In genomic region chr8:126848369-126849105, GRCm38 (mm10) we compare ENCODE assay signal across 9 mouse cellular contexts.
DNase-seq lines count a peak whose midpoint lies in the region; ATAC-seq lines count a peak whose summit lies in the region.
"Had no signal": no experiment of that assay in that cellular context is flagged by ENCODE, and none has a peak within 500 bp of the region (broad histone marks: within the 10 kb centered on the region; RNA-seq: fewer than 3 reads in every experiment).

No protein-coding gene starts in this region.

- H3K36me3 ChIP-seq in lung, embryonic 15.5 days = no peaks in the 10 kb centered on the region
- H3K36me3 ChIP-seq in liver, embryonic 16.5 days (ENCODE audit: control insufficient read depth, insufficient read depth) = no peaks in the 10 kb centered on the region
- no peaks in the 10 kb centered on the region for H3K36me3 ChIP-seq in hindbrain, embryonic 12.5 days

- 83% methylated on average over 13 of the region's 13 CpGs for WGBS in lung, embryonic 15.5 days
- 25% methylated on average over 13 of the region's 13 CpGs for WGBS in liver, embryonic 16.5 days (ENCODE audit: insufficient replicate concordance)
- 85% methylated on average over 13 of the region's 13 CpGs for WGBS in hindbrain, embryonic 12.5 days

- H3K4me3 ChIP-seq in lung, embryonic 15.5 days = no peak overlapping the region
- H3K4me3 ChIP-seq in brown adipose tissue, adult 24 weeks (ENCODE audit: insufficient read depth, low read depth, low read length) = no peak overlapping the region
- no peak overlapping the region for H3K4me3 ChIP-seq in liver, embryonic 16.5 days (ENCODE audit: low read depth, low read length)
- H3K4me3 ChIP-seq in hindbrain, embryonic 12.5 days = no peak overlapping the region

- H3K9me3 ChIP-seq in lung, embryonic 15.5 days = no peaks in the 10 kb centered on the region
- H3K9me3 ChIP-seq in liver, embryonic 16.5 days (replicated peaks; ENCODE audit: control insufficient read depth, low read length) = no peaks in the 10 kb centered on the region
- H3K9me3 ChIP-seq in hindbrain, embryonic 12.5 days (replicated peaks) = no peaks in the 10 kb centered on the region

- no peak for ATAC-seq in lung, embryonic 15.5 days (ENCODE audit: borderline replicate concordance, extremely low read depth, low FRiP score, low TSS enrichment)
- ATAC-seq in liver, embryonic 16.5 days (ENCODE audit: low read depth) = no peak
- no peak for ATAC-seq in hindbrain, embryonic 12.5 days (ENCODE audit: low FRiP score)

- DNase-seq in lung, postnatal 14 days = no peak
- DNase-seq in thymus, postnatal 10 days (ENCODE audit: low spot score in 2 of 2) = peak; percentile 55 to 61
- DNase-seq in cerebellum, adult 9-11 months = no peak
- DNase-seq in spleen, postnatal 4 days (ENCODE audit: low spot score in 2 of 2) = no peak
- DNase-seq: gastrocnemius, postnatal 10 days had no signal

- H3K4me2 ChIP-seq in lung, embryonic 15.5 days = no peak overlapping the region
- no peak overlapping the region for H3K4me2 ChIP-seq in liver, embryonic 16.5 days (ENCODE audit: low read depth, low read length)
- H3K4me2 ChIP-seq in hindbrain, embryonic 12.5 days (replicated peaks) = no peak overlapping the region

- peaks cover 48% of the 10 kb centered on the region for H3K4me1 ChIP-seq in lung, embryonic 15.5 days
- peaks cover 47% of the 10 kb centered on the region for H3K4me1 ChIP-seq in brown adipose tissue, adult 24 weeks (ENCODE audit: control insufficient read depth, insufficient read depth, insufficient read length, low read length)
- H3K4me1 ChIP-seq in liver, embryonic 16.5 days (ENCODE audit: control insufficient read depth, low read depth, low read length) = peaks cover 38% of the 10 kb centered on the region
- peaks cover 9% of the 10 kb centered on the region; the same call in 1 of the 2 replicates for H3K4me1 ChIP-seq in hindbrain, embryonic 12.5 days

- H3K9ac ChIP-seq in lung, embryonic 15.5 days = no peak overlapping the region
- no peak overlapping the region for H3K9ac ChIP-seq in liver, embryonic 16.5 days (ENCODE audit: low read depth, low read length)
- no peak overlapping the region for H3K9ac ChIP-seq in hindbrain, embryonic 12.5 days

- peak overlapping the region; percentile 87; the same call in 1 of the 2 replicates for H3K27ac ChIP-seq in lung, embryonic 15.5 days
- H3K27ac ChIP-seq in brown adipose tissue, adult 24 weeks (replicated peaks; ENCODE audit: low read depth, low read length) = peak overlapping the region; percentile 97
- peak overlapping the region; percentile 62 for H3K27ac ChIP-seq in liver, embryonic 16.5 days (ENCODE audit: low read length)
- H3K27ac ChIP-seq in hindbrain, embryonic 12.5 days = no peak overlapping the region

- H3K27me3 ChIP-seq in lung, embryonic 15.5 days = no peaks in the 10 kb centered on the region
- no peaks in the 10 kb centered on the region for H3K27me3 ChIP-seq in liver, embryonic 16.5 days (ENCODE audit: control insufficient read depth, insufficient read depth, low read depth, low read length)
- H3K27me3 ChIP-seq in hindbrain, embryonic 12.5 days = no peaks in the 10 kb centered on the region

Comparison
In these comparisons a context has a peak if more than half of its experiments do, and no peak if none do; other contexts are left out.
1. DNase-seq: peak in thymus, postnatal 10 days (2 of 2); none in lung, postnatal 14 days (single experiment), cerebellum, adult 9-11 months (single experiment) and spleen, postnatal 4 days (0 of 2).